Mouse (Mus musculus) heart, embryonic 16.5 days (tissue): Measurements from ENCODE around the gene Adamts9. TPM values are rescaled to one million over a fixed set of nuclear protein-coding genes. Genes with fewer than 3 reads are reported as not detected.

ENCODE experiments used
- ATAC-seq: fragments of 200-750 bp; cut with Nextera tagmentation; replicated peaks from 2 replicates; pipeline ENCODE4 v1.8.0; 2017; ENCODE audit warnings: moderate number of reproducible peaks; ENCODE audit not compliant: insufficient read depth, low FRiP score; ENCODE audit errors: extremely low read depth
- H3K27ac ChIP-seq: fragments of 300-500 bp; sonication (generic); 2 replicates; pipeline ENCODE4 v1.5.1; 2014; ENCODE audit warnings: mild to moderate bottlenecking, low read length, control low read depth, moderate library complexity
- H3K27me3 ChIP-seq: fragments of 300-500 bp; sonication (generic); 2 replicates; pipeline ENCODE4 v1.6.1; 2014; ENCODE audit warnings: low read length, mixed read lengths; ENCODE audit not compliant: control insufficient read depth, insufficient read depth
- H3K36me3 ChIP-seq: fragments of 300-500 bp; sonication (generic); 2 replicates; pipeline ENCODE4 v1.6.1; 2014; ENCODE audit not compliant: control insufficient read depth, insufficient read depth
- H3K4me1 ChIP-seq: fragments of 300-500 bp; sonication (generic); 2 replicates; pipeline ENCODE4 v1.6.1; 2014; ENCODE audit warnings: low read length, mixed read lengths; ENCODE audit not compliant: control insufficient read depth, insufficient read depth
- H3K4me2 ChIP-seq: fragments of 300-500 bp; sonication (generic); 2 replicates; pipeline ENCODE4 v1.6.1; 2014; ENCODE audit warnings: low read depth, mild to moderate bottlenecking, control low read depth, low read length
- H3K4me3 ChIP-seq: fragments of 300-500 bp; sonication (generic); 2 replicates; pipeline ENCODE4 v1.5.1; 2014; ENCODE audit warnings: mild to moderate bottlenecking, control low read depth, low read length
- H3K9ac ChIP-seq: fragments of 300-500 bp; sonication (generic); 2 replicates; pipeline ENCODE4 v1.6.1; 2014; ENCODE audit warnings: low read length, control low read depth
- H3K9me3 ChIP-seq: fragments of 300-500 bp; sonication (generic); replicated peaks from 2 replicates; pipeline ENCODE4 v1.6.1; 2016; ENCODE audit warnings: low read length; ENCODE audit not compliant: control insufficient read depth
- WGBS: fragments of 180-500 bp; shearing (Covaris S2); extraction: QIAGEN DNeasy Blood & Tissue Kit; methylation state at CpG from one replicate; pipeline ENCODE4 v1.1.7; 2014; 5-methylcytosine and 5-hydroxymethylcytosine counted together
- polyA plus RNA-seq: library from polyadenylated mRNA; unstranded; fragments of >200 nt; fragmentation: Nextera tagmentation; extraction: Ambion mirVana; gene quantifications from 2 replicates; pipeline ENCODE4 v1.2.1, GENCODE M21; 2015

Gene Adamts9
- polyA plus RNA-seq, 1 experiment from 2014 or later: 6.3 TPM

GRCm38 (mm10) chr6:92909361-92909760, 33.9 kb downstream of the Adamts9 start:
- H3K27ac ChIP-seq: peak overlapping the region; percentile 90
- H3K4me2 ChIP-seq: peak overlapping the region; percentile 63
- peaks cover 22% of the 10 kb centered on the region; the same call in 1 of the 2 replicates for H3K36me3 ChIP-seq
- H3K27me3 ChIP-seq: no peaks in the 10 kb centered on the region
- no peaks in the 10 kb centered on the region for H3K9me3 ChIP-seq
- H3K4me3 ChIP-seq: peak overlapping the region; percentile 28
- peak; percentile 88 for ATAC-seq
- peaks cover 27% of the 10 kb centered on the region for H3K4me1 ChIP-seq
- WGBS: 31% methylated on average over 8 of the region's 8 CpGs
- no peak overlapping the region for H3K9ac ChIP-seq

- H3K9me3 ChIP-seq: no peaks in the 10 kb centered on the region
- no peak overlapping the region for H3K4me3 ChIP-seq
- H3K36me3 ChIP-seq: peaks cover 32% of the 10 kb centered on the region
- H3K4me1 ChIP-seq: peaks cover 22% of the 10 kb centered on the region
- H3K27me3 ChIP-seq: no peaks in the 10 kb centered on the region
- H3K9ac ChIP-seq: 0 out of 2 replicates have a peak overlapping the region, but pooled peaks have one; percentile 14
- WGBS: 5% methylated on average over 5 of the region's 5 CpGs
- peak; percentile 74 for ATAC-seq
- peak overlapping the region; percentile 80 for H3K27ac ChIP-seq
- no peak overlapping the region for H3K4me2 ChIP-seq
Observed at GRCm38 (mm10) chr6:92905922-92906321, 37.4 kb downstream of the Adamts9 start.

GRCm38 (mm10) chr6:92904491-92904890, 38.8 kb downstream of the Adamts9 start:
- Histone ChIP-seq H3K4me1 (peaks cover 22% of the 10 kb centered on the region), H3K4me3 (no peak overlapping the region), H3K9ac (no peak overlapping the region), H3K36me3 (peaks cover 33% of the 10 kb centered on the region), H3K4me2 (no peak overlapping the region), H3K9me3 (no peaks in the 10 kb centered on the region), H3K27me3 (no peaks in the 10 kb centered on the region), H3K27ac (no peak overlapping the region)
- WGBS: 44% methylated on average over 2 of the region's 2 CpGs
- no peak for ATAC-seq

GRCm38 (mm10) chr6:92904037-92904436, 39.3 kb downstream of the Adamts9 start:
- Histone ChIP-seq H3K4me3 (no peak overlapping the region), H3K4me2 (no peak overlapping the region), H3K9ac (no peak overlapping the region), H3K36me3 (peaks cover 36% of the 10 kb centered on the region), H3K9me3 (no peaks in the 10 kb centered on the region), H3K4me1 (peaks cover 19% of the 10 kb centered on the region), H3K27ac (no peak overlapping the region), H3K27me3 (no peaks in the 10 kb centered on the region)
- ATAC-seq: no peak
- WGBS: 62% methylated on average over 1 of the region's 1 CpGs

GRCm38 (mm10) chr6:92891535-92891934, 51.8 kb downstream of the Adamts9 start:
- Histone ChIP-seq H3K9me3 (no peaks in the 10 kb centered on the region), H3K4me1 (peaks cover 7% of the 10 kb centered on the region), H3K36me3 (peaks cover 55% of the 10 kb centered on the region), H3K27ac (no peak overlapping the region), H3K27me3 (no peaks in the 10 kb centered on the region), H3K9ac (no peak overlapping the region), H3K4me2 (no peak overlapping the region), H3K4me3 (no peak overlapping the region)
- 77% methylated on average over 1 of the region's 1 CpGs for WGBS
- ATAC-seq: no peak

- H3K27me3 ChIP-seq: no peaks in the 10 kb centered on the region
- no peaks in the 10 kb centered on the region for H3K9me3 ChIP-seq
- peaks cover 50% of the 10 kb centered on the region for H3K36me3 ChIP-seq
- 71% methylated on average over 9 of the region's 9 CpGs for WGBS
- no peak overlapping the region for H3K9ac ChIP-seq
- ATAC-seq: no peak
- H3K4me3 ChIP-seq: no peak overlapping the region
- no peak overlapping the region for H3K4me2 ChIP-seq
- H3K27ac ChIP-seq: no peak overlapping the region
- peaks cover 6% of the 10 kb centered on the region; the same call in 1 of the 2 replicates for H3K4me1 ChIP-seq
Observed at GRCm38 (mm10) chr6:92883131-92883900, 60.0 kb downstream of the Adamts9 start.

- Histone ChIP-seq H3K9ac (no peak overlapping the region), H3K27me3 (no peaks in the 10 kb centered on the region), H3K4me1 (peaks cover 6% of the 10 kb centered on the region; the same call in 1 of the 2 replicates), H3K36me3 (peaks cover 49% of the 10 kb centered on the region), H3K4me2 (no peak overlapping the region), H3K27ac (peak overlapping the region; percentile 32; the same call in 1 of the 2 replicates), H3K4me3 (no peak overlapping the region), H3K9me3 (0 out of 2 replicates have a peak, but pooled peaks cover 2% of the 10 kb centered on the region)
- WGBS: 66% methylated on average over 5 of the region's 5 CpGs
- no peak for ATAC-seq
Observed at GRCm38 (mm10) chr6:92882446-92882845, 60.8 kb downstream of the Adamts9 start.

- no peak overlapping the region for H3K4me3 ChIP-seq
- no peak overlapping the region for H3K27ac ChIP-seq
- peaks cover 37% of the 10 kb centered on the region for H3K36me3 ChIP-seq
- H3K9me3 ChIP-seq: 0 out of 2 replicates have a peak, but pooled peaks cover 2% of the 10 kb centered on the region
- no peak for ATAC-seq
- H3K27me3 ChIP-seq: no peaks in the 10 kb centered on the region
- H3K4me2 ChIP-seq: no peak overlapping the region
- H3K9ac ChIP-seq: no peak overlapping the region
- peaks cover 14% of the 10 kb centered on the region for H3K4me1 ChIP-seq
- 86% methylated on average over 14 of the region's 14 CpGs for WGBS
Observed at GRCm38 (mm10) chr6:92879700-92880265, 63.5 kb downstream of the Adamts9 start.

GRCm38 (mm10) chr6:92878771-92879170, 64.5 kb downstream of the Adamts9 start:
- Histone ChIP-seq H3K27ac (no peak overlapping the region), H3K4me2 (no peak overlapping the region), H3K27me3 (no peaks in the 10 kb centered on the region), H3K9ac (no peak overlapping the region), H3K9me3 (0 out of 2 replicates have a peak, but pooled peaks cover 2% of the 10 kb centered on the region), H3K4me3 (no peak overlapping the region), H3K4me1 (peaks cover 16% of the 10 kb centered on the region), H3K36me3 (peaks cover 31% of the 10 kb centered on the region)
- ATAC-seq: 0 out of 2 replicates have a peak, but pooled peaks have one; percentile 56
- 72% methylated on average over 5 of the region's 5 CpGs for WGBS
